Mouse (Mus musculus): Measurements from ENCODE around the gene Ubxn4. TPM values are rescaled to one million over a fixed set of nuclear protein-coding genes. Genes with fewer than 3 reads are reported as not detected.
A peak's percentile ranks its signal among the peaks of the same experiment; 100 is the strongest.
"Not testable (repeated sequence)": the region's sequence is repeated elsewhere in the genome, so short reads cannot be mapped to it uniquely, and the experiment has no call there.

The Ubxn4 gene
- polyA plus RNA-seq, 1 experiment from 2014 or later: 73.6 TPM

DNA sequence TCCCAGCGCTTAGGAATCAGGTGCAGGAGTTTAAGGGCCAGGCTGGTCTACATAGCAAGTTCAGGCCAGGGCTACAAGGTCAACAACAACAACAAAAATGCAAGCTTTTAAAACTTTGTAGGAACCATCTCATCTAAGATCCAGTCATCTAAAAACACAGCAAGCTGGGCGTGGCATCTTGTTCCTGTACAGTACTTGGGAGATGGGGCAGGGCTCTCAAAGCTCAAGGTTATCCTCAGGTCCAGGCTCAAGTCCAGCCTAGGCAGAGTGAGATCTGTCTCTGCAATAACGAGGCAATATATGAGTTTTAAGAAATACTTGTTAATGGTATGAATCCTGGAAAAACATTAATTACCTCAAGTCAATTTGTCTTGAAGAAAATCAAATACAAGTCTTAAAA, 34.8 kb downstream of the Ubxn4 start:
- H3K36me3 ChIP-seq: peaks cover 64% of the 10 kb centered on the region
- H3K4me2 ChIP-seq (replicated peaks): no peak overlapping the region
- no peak for ATAC-seq (ENCODE audit: low FRiP score, low read depth)
- H3K27me3 ChIP-seq (replicated peaks): no peaks in the 10 kb centered on the region
- 94% methylated on average over 3 of the region's 3 CpGs for WGBS
- H3K9ac ChIP-seq: no peak overlapping the region
- H3K9me3 ChIP-seq: 0 out of 2 replicates have a peak, but pooled peaks cover 3% of the 10 kb centered on the region
- no peaks in the 10 kb centered on the region for H3K4me1 ChIP-seq
- no peak overlapping the region for H3K27ac ChIP-seq
- H3K4me3 ChIP-seq: no peak overlapping the region

DNA sequence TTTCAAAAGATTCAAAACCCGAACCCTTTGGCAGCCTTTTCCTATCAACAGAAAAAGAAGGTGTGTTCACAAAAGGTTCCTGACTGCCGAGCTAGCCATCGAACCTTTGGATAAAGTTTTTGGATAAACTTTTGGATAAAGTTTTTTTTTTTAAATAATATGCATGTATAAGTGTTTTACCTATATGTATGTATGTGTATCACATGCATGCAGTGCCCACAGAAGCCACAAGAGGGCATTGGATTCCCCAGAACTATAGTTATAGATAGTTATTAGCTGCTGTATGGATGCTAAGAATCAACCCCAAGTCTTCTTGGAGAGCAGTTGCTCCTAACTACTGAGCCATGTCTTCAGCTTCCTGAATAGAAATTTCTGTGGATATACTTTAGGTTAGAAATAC, 38.0 kb downstream of the Ubxn4 start:
- Histone ChIP-seq H3K27ac (no peak overlapping the region), H3K9ac (no peak overlapping the region), H3K4me3 (no peak overlapping the region), H3K36me3 (peaks cover 43% of the 10 kb centered on the region), H3K4me2 (replicated peaks) (no peak overlapping the region), H3K27me3 (replicated peaks) (no peaks in the 10 kb centered on the region), H3K4me1 (no peaks in the 10 kb centered on the region), H3K9me3 (0 out of 2 replicates have a peak, but pooled peaks cover 3% of the 10 kb centered on the region)
- ATAC-seq (ENCODE audit: low FRiP score, low read depth): no peak
- WGBS: 99% methylated on average over 3 of the region's 3 CpGs

DNA sequence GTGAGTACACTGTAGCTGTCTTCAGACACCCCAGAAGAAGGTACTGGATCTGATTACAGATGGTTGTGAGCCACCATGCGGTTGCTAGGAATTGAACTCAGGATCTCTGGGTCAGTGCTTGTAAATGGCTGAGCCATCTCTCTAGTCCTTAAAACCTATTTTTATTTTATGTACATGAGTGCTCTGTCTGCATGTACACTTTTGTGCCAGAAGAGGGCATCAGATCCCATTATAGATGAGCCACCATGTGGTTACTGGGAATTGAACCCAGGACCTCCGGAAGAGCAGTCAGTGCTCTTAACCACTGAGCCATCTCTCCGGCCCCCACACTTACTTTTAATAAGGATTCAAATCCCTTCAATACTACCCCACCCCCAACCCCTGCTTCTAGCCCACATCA, 39.2 kb downstream of the Ubxn4 start:
- no peak overlapping the region for H3K9ac ChIP-seq
- no peaks in the 10 kb centered on the region for H3K27me3 ChIP-seq (replicated peaks)
- no peaks in the 10 kb centered on the region for H3K4me1 ChIP-seq
- no peak overlapping the region for H3K4me3 ChIP-seq
- 93% methylated on average over 3 of the region's 3 CpGs for WGBS
- no peak overlapping the region for H3K27ac ChIP-seq
- no peak overlapping the region for H3K4me2 ChIP-seq (replicated peaks)
- 0 out of 2 replicates have a peak, but pooled peaks cover 3% of the 10 kb centered on the region for H3K9me3 ChIP-seq
- peaks cover 33% of the 10 kb centered on the region for H3K36me3 ChIP-seq
- no peak for ATAC-seq (ENCODE audit: low FRiP score, low read depth)

DNA sequence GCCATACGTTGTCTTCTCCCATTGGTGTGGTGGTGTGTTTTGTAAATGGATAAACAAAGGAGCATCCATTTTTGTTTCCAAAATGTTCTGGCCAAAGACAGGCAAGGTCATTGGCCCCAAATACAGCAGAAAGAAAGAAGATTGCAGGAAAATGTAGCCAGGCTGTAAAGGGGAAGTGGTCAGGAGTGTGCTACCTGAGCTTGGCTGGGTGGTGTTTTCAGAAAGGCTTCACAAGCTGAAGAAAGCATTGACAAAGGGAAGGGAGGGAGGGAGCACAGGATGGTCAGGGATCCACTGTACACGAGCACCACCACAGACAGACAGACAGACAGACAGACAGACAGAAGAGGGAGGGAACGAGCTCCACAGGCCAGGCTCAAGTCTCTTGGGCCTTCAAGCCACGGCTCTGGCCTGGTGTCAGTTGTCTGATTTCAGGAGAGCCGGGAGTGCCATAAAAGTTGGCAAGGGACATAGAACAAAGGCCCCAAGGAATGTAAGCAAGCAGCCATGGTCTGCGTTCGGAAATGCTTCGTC, 40.5 kb downstream of the Ubxn4 start:
- Histone ChIP-seq H3K27ac (no peak overlapping the region), H3K4me1 (no peaks in the 10 kb centered on the region), H3K9ac (no peak overlapping the region), H3K27me3 (replicated peaks) (no peaks in the 10 kb centered on the region), H3K4me3 (no peak overlapping the region), H3K9me3 (0 out of 2 replicates have a peak, but pooled peaks cover 3% of the 10 kb centered on the region), H3K4me2 (replicated peaks) (no peak overlapping the region), H3K36me3 (peaks cover 20% of the 10 kb centered on the region)
- no peak for ATAC-seq (ENCODE audit: low FRiP score, low read depth)
- 79% methylated on average over 8 of the region's 8 CpGs for WGBS

DNA sequence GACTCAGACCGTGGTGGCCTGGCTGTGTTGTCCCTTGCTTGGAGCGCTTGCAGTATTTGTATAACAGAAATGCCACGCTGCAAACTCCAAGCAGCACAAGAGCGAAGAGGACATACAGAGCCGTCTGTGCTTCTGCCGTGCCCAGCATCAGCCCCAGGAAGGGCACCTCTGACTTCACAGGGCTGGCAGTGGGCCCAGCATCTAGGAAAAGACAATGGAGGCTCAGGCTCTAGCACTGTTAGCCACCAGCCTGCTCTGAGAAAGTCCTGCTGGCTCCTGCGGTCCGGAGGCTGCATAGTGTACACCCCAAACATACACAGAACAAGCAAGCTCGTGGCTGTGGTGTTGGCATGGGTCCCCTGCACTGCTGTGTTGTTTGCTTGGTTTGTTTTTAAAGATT, 41.4 kb downstream of the Ubxn4 start:
- WGBS: 91% methylated on average over 9 of the region's 9 CpGs
- Histone ChIP-seq H3K4me1 (no peaks in the 10 kb centered on the region), H3K9me3 (0 out of 2 replicates have a peak, but pooled peaks cover 3% of the 10 kb centered on the region), H3K36me3 (peaks cover 11% of the 10 kb centered on the region), H3K27ac (no peak overlapping the region), H3K9ac (no peak overlapping the region), H3K4me2 (replicated peaks) (no peak overlapping the region), H3K27me3 (replicated peaks) (no peaks in the 10 kb centered on the region), H3K4me3 (no peak overlapping the region)
- no peak for ATAC-seq (ENCODE audit: low FRiP score, low read depth)

DNA sequence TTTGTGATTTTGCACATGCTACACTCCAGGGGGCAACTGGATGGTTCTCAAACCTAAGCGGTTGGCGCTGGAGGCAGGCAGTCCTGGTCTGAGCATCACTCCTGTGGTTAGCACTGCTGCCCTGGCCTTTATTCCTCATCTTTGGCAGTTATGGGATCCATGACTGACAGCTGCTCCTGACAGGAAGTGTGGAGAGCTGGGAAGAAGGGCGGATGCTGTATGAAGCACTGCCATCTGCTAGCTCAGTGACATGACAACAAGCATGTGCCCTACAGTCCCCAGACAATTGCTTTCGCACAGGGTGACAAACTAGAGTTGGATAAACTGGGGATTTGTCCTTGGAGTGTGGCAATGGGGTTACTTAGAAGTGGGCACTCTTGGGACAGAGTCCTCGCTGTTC, 46.5 kb downstream of the Ubxn4 start:
- Histone ChIP-seq H3K4me3 (no peak overlapping the region), H3K4me1 (no peaks in the 10 kb centered on the region), H3K9ac (no peak overlapping the region), H3K4me2 (replicated peaks) (no peak overlapping the region), H3K27me3 (replicated peaks) (no peaks in the 10 kb centered on the region), H3K27ac (no peak overlapping the region), H3K9me3 (no peaks in the 10 kb centered on the region), H3K36me3 (no peaks in the 10 kb centered on the region)
- WGBS: 94% methylated on average over 5 of the region's 5 CpGs
- ATAC-seq (ENCODE audit: low FRiP score, low read depth): no peak

DNA sequence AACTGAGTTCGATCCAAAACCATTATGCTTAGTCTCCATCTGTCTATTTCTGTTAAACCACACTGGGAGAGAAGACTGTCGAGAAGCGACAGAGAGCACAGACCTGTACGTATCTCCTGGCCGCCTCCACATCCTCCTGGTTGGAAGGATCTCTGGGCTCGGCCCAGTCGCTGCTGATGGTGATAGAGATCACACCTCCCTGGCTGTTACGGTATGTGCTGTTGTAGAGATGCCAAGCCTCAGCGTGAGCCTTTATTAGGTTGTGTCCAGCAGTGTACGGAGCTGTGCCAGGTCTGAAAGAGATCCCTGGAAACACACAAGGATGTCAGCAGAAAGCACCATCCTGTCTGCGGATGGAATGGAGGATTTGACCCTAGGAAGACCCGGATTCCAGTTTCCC, 49.8 kb downstream of the Ubxn4 start:
- Histone ChIP-seq H3K36me3 (no peaks in the 10 kb centered on the region), H3K27me3 (replicated peaks) (no peaks in the 10 kb centered on the region), H3K27ac (no peak overlapping the region), H3K4me2 (replicated peaks) (no peak overlapping the region), H3K4me1 (no peaks in the 10 kb centered on the region), H3K9ac (no peak overlapping the region), H3K9me3 (no peaks in the 10 kb centered on the region), H3K4me3 (no peak overlapping the region)
- no peak for ATAC-seq (ENCODE audit: low FRiP score, low read depth)
- WGBS: 88% methylated on average over 12 of the region's 12 CpGs

DNA sequence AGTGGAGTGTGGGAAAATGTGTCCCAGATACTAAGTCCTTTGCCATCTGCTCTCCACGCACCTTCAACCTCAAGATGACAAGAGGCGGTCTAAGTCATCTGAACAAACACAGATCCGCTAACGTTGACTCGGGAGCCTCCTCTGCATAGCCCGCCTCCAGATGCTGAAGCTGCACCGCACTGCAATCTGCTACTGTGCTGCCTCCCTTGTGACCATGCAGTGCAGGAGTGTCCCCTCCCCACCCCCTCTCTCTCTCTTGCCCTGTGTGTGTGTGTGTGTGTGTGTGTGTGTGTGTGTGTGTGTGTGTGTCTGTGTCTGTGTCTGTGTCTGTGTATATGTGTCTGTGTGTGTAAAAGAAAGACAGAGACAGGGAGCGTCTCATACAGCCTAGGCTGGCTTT, 51.5 kb downstream of the Ubxn4 start:
- no peak overlapping the region for H3K4me2 ChIP-seq (replicated peaks)
- WGBS: 81% methylated on average over 8 of the region's 8 CpGs
- no peaks in the 10 kb centered on the region; the same call in 1 of the 2 replicates for H3K36me3 ChIP-seq
- H3K4me1 ChIP-seq: no peaks in the 10 kb centered on the region
- H3K9ac ChIP-seq: no peak overlapping the region
- no peaks in the 10 kb centered on the region for H3K9me3 ChIP-seq
- ATAC-seq (ENCODE audit: low FRiP score, low read depth): no peak
- no peak overlapping the region for H3K4me3 ChIP-seq
- H3K27ac ChIP-seq: no peak overlapping the region
- no peaks in the 10 kb centered on the region for H3K27me3 ChIP-seq (replicated peaks)

DNA sequence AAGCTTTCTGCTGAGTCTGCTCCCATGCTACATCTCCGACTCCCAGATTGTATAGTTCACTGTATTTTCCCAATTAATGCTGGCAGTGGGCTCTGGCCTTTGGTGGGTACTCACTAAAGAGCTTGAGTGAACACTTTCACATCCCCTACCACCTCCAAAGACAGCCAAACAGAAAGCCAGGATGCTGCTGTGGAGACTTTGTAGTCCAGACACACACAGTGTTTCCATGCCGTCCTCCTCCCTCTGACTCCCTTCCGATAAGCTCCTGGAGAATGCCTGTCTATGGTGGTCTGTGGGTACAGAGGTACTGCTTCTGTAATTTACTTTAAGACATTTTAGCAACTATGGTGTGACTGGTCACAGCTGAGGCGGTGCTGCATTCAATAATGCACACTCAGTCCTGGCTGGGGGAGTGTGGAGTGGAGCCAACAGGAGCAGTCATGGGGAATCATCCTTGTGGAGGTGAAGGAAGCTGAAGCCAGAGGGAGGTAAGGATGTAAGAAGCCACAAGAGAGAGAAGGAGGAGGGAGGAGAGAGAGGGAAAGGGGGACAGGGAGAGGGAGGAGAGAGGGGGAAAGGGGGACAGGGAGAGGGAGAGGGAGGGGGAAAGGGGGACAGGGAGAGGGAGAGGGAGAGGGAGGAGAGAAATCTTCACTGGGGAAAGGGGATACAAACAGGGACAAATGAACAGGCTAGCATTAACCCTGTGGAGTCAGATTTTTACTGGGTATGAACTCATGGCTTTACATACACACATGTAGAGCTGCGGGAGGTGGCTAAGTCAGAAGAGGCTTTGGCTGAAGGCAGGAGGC, 52.2 kb downstream of the Ubxn4 start:
- H3K4me2 ChIP-seq (replicated peaks): no peak overlapping the region
- H3K9ac ChIP-seq: no peak overlapping the region
- WGBS: 77% methylated on average over 5 of the region's 5 CpGs
- peak; percentile 50 for ATAC-seq (ENCODE audit: low FRiP score, low read depth)
- no peaks in the 10 kb centered on the region for H3K4me1 ChIP-seq
- no peaks in the 10 kb centered on the region; the same call in 1 of the 2 replicates for H3K36me3 ChIP-seq
- no peak overlapping the region for H3K4me3 ChIP-seq
- H3K27me3 ChIP-seq (replicated peaks): no peaks in the 10 kb centered on the region
- H3K27ac ChIP-seq: no peak overlapping the region
- H3K9me3 ChIP-seq: no peaks in the 10 kb centered on the region

DNA sequence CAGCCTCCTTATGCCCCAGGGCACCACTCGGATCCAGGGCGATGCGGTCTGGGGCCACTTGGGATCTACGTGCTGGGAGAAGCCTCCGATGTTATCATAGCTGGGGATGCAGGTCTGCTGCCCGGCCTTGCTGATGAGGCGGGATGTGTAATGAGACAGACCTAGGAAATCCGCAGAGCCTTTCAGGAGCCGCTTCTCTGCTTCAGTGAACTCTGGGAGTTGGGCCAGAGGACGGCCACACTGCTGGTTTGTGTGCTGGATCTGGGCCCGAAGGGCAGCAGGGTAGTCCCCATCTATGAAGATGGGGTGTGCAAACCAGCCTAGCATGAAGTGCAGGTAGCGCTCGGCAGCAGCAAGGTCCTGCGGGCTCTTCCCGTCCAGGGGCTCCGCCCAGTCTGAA, 60.1 kb downstream of the Ubxn4 start:
- WGBS: 92% methylated on average over 16 of the region's 16 CpGs

DNA sequence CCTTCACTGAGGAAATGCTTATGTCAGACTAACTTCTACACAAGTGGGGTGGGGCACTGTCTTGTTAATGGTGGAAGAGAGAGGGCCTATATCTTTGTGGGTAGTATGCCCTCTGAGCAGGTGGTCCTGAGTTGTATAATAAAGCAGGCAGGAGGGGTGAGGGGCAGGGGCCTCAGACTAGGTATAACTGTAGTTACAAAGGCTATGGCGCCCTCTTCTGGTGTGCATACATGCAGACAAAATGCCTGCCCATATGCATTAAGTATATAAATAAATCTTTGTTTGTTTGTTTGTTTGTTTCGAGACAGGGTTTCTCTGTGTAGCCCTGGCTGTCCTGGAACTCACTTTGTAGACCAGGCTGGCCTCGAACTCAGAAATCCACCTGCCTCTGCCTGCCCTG, 65.3 kb downstream of the Ubxn4 start:
- Histone ChIP-seq H3K9me3 (no peaks in the 10 kb centered on the region), H3K4me3 (no peak overlapping the region), H3K4me1 (no peaks in the 10 kb centered on the region), H3K27me3 (replicated peaks) (no peaks in the 10 kb centered on the region), H3K27ac (no peak overlapping the region), H3K4me2 (replicated peaks) (no peak overlapping the region), H3K36me3 (no peaks in the 10 kb centered on the region), H3K9ac (no peak overlapping the region)
- no peak for ATAC-seq (ENCODE audit: low FRiP score, low read depth)
- 78% methylated on average over 3 of the region's 3 CpGs for WGBS

More for the DNA sequence above, 60.1 kb downstream of the Ubxn4 start:
- Histone ChIP-seq H3K9me3 (no peaks in the 10 kb centered on the region), H3K9ac (no peak overlapping the region), H3K4me1 (no peaks in the 10 kb centered on the region), H3K27ac (no peak overlapping the region), H3K4me3 (no peak overlapping the region), H3K36me3 (peaks cover 4% of the 10 kb centered on the region; the same call in 1 of the 2 replicates), H3K4me2 (replicated peaks) (no peak overlapping the region), H3K27me3 (replicated peaks) (no peaks in the 10 kb centered on the region)
- ATAC-seq (ENCODE audit: low FRiP score, low read depth): no peak

DNA sequence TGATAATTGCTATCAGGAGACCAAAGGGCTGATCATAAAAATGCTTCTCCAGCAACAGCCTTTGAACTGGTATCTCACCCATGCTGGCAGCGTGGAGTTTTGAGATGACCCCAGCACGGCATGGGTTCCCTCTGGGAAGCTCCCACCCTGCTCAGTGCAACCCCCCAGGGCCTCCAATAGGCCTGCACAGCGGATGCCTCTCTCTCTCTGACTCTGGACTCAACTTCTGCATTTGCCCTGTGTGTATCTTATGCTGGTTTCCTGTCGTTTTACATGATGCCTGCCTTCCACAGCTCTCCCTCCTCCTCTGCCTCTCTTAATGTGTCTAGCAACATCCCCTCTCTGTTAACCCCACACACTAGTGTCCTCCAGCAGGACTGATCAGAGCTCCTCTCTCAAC, 70.9 kb downstream of the Ubxn4 start:
- no peak for ATAC-seq (ENCODE audit: low FRiP score, low read depth)
- no peak overlapping the region for H3K9ac ChIP-seq
- H3K36me3 ChIP-seq: no peaks in the 10 kb centered on the region
- H3K4me2 ChIP-seq (replicated peaks): no peak overlapping the region
- no peaks in the 10 kb centered on the region for H3K9me3 ChIP-seq
- no peak overlapping the region for H3K27ac ChIP-seq
- no peaks in the 10 kb centered on the region for H3K4me1 ChIP-seq
- H3K27me3 ChIP-seq (replicated peaks): no peaks in the 10 kb centered on the region
- WGBS: 75% methylated on average over 4 of the region's 4 CpGs
- H3K4me3 ChIP-seq: no peak overlapping the region

DNA sequence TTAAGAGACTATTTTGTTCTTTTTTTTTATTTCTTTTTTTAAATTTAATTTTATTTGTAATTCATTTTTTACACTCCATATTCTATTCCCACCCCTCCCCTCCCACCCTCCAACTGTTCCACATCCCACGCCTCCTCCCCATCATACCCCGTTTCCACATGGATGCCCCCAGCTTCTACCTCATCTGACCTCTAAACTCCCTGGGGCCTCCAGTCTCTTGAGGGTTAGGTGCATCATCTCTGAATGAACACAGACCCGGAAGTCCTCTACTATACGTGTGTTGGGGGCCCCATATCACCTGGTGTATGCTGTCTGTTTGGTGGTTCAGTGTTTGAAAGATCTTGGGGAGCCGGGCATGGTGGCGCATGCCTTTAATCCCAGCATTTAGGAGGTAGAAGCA, 75.5 kb downstream of the Ubxn4 start:
- not testable (repeated sequence) for H3K9ac ChIP-seq; H3K4me1 ChIP-seq; ATAC-seq (ENCODE audit: low FRiP score, low read depth); H3K36me3 ChIP-seq; H3K4me2 ChIP-seq (replicated peaks); H3K4me3 ChIP-seq; H3K27me3 ChIP-seq (replicated peaks); H3K9me3 ChIP-seq; H3K27ac ChIP-seq
- 88% methylated on average over 6 of the region's 6 CpGs for WGBS

All from neural tube, embryonic 12.5 days (tissue).